Mouse (Mus musculus): ENCODE measurements around the gene Ush1g.

Ush1g gene

GRCm38 (mm10) chr11:115290919-115291318 lies 30.9 kb downstream of the Ush1g start:
- peak; percentile 55 for DNase-seq (ENCODE audit: extremely low read depth, insufficient read length, low spot score)

DNA sequence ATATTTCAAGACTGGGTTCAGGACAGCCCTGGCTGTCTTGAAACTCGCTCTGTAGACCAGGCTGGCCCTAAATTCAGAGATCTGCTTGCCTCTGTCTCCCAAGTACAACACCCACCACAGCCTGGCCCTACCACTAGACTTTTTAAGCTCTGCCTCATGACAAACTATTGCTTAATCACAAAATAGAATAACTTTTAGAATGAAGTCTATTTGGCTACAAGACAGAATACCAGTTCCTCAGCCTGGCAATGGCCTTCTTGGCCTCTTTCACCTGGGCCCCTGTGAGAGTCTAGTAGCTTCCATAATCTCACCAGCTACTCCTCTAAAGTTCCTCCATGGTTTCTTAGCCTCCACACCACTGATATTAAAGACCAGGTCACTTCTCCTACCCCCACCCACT lies 31.5 kb downstream of the Ush1g start:
- DNase-seq (ENCODE audit: extremely low read depth, insufficient read length, low spot score), result no peak

- no peak for DNase-seq (ENCODE audit: extremely low read depth, insufficient read length, low spot score)
Observed at GRCm38 (mm10) chr11:115289885-115290284, 32.0 kb downstream of the Ush1g start.

DNA sequence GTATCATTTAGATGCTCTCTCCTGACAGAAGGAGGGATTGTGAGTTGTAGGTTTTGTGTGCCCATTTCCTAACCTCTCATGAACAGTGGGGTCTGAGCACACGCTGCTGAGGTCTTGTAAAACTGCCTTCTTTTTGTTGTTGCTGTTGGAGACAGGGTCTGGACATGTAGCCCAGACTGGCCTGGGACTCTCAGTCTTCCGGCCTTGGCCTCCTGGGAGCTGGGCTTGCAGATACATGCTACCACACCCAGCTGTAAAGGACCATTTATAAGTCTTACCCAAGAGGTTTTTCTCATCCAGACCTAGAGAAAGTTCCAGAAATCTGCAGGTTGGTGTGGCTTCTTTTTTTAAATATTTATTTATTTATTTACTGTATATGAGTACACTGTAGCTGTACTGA lies 33.5 kb downstream of the Ush1g start:
- DNase-seq (ENCODE audit: extremely low read depth, insufficient read length, low spot score), result no peak

DNA sequence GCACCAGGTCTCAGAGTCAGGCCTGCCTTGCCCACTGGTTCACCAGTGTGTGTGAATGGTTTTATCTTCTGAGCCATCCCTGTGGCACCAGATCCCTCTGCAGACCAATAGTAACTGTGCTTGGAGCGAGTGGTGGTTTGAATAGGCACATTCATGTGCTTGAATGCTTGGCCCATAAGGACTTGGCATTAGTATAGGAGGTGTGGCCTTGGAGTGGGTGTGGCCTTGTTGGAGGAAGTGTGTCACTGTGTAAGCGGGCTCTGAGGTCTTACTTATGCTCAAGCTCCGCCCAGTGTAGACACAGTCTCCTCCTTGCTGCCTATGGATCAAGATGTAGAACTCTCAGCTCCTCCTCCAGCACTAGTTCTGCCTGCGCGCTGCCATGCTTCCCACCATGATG lies 34.5 kb downstream of the Ush1g start:
- no peak for DNase-seq (ENCODE audit: extremely low read depth, insufficient read length, low spot score)

GRCm38 (mm10) chr11:115286201-115286993 lies 35.4 kb downstream of the Ush1g start:
- no peak for DNase-seq (ENCODE audit: extremely low read depth, insufficient read length, low spot score)

- no peak for DNase-seq (ENCODE audit: extremely low read depth, insufficient read length, low spot score)
Observed at GRCm38 (mm10) chr11:115285282-115285681, 36.6 kb downstream of the Ush1g start.

DNA sequence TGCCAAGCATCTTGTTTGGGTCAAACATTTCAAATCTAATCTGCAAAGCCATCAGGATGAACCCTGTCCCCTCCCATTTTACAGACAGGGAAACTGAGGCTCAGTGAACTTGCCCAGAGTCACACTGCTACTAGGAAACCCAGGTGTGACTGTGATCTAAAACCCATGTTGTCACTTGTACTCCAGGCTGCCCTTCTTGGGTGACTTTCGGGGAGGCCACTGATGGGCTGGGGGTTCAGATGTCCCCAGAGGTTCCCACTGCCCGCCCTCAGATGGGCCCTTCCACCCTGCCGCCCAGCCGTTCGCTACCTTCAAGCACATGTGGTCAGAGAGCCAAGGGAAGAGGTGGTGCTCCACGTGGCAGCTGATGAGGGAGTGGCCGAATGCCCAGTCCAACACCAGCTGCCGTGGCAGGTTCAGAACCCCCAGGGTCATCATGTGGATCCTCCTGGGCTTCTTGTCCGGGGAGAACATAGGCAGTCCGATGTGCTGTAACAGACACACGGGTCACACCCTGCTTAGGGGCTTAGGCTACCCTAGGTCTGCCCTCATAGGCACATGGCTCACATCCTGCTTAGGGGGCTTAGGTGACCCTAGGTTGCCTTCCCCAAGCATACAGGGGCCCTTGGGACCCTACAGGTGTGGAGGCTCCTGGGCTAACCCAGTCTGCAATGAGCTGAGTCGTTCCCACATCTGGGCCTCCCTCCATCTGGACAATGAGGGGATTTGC lies 37.8 kb downstream of the Ush1g start:
- no peak for DNase-seq (ENCODE audit: extremely low read depth, insufficient read length, low spot score)

- DNase-seq (ENCODE audit: extremely low read depth, insufficient read length, low spot score), result no peak
Observed at GRCm38 (mm10) chr11:115283486-115283765, 38.4 kb downstream of the Ush1g start.

GRCm38 (mm10) chr11:115282723-115283485 lies 38.9 kb downstream of the Ush1g start:
- no peak for DNase-seq (ENCODE audit: extremely low read depth, insufficient read length, low spot score)

- DNase-seq (ENCODE audit: extremely low read depth, insufficient read length, low spot score), result no peak
Observed at GRCm38 (mm10) chr11:115282295-115282694, 39.5 kb downstream of the Ush1g start.

DNA sequence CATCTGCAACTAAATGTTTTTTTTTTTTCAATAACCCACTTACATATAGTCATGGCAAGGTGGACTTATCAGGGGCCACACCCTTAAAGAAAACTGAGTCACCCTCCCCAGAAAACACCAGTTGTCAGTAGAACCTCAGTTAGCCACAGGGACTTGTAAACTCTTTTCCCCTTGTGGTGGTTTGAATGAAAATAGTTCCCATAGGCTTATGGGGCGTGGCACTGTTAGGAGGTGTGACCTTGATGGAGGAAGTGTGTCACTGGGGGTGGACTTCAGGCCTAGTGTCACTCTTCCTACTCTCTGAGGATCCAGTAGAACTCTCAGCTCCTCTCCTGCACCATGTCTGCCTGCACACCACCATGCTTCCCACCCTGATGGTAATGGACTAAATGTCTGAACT lies 42.1 kb downstream of the Ush1g start:
- DNase-seq (ENCODE audit: extremely low read depth, insufficient read length, low spot score), result peak; percentile 56

DNA sequence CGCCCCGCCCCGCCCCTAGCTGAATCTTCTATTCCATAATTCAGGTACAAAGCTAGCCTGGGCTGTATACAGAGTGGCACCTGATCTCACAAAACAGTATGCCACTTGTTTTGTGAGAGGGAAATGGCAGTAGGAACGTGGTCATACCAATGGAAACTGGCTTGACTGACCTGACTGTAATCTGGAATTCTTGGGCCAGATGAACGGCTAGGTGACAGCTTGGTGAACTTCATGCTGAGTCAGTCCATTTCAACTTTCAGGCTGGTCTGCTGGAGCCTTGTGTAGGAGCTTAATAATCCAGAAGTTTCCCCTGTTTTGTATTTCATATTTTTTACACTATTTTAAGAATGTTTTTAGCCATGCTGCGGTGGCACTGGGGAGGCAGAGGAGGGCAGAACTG lies 43.7 kb downstream of the Ush1g start:
- DNase-seq (ENCODE audit: extremely low read depth, insufficient read length, low spot score), result no peak

DNA sequence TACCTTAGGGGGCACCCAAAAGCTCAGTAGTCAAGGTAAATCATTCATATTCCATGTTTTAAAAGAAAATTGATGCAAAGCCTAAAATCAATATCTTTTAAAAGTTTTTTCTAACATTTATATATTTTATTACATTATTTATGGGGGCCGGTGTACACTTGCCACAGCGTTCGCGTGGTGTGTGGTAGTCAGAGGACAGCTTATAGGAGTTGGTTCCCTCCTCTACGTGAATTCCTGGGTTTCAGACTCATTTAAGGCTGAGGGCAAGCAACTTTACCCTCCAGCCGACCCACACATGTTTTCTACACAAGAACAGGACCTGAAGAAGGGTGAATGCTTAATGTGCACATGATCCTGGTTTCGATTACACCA lies 44.3 kb downstream of the Ush1g start:
- no peak for DNase-seq (ENCODE audit: extremely low read depth, insufficient read length, low spot score)

DNA sequence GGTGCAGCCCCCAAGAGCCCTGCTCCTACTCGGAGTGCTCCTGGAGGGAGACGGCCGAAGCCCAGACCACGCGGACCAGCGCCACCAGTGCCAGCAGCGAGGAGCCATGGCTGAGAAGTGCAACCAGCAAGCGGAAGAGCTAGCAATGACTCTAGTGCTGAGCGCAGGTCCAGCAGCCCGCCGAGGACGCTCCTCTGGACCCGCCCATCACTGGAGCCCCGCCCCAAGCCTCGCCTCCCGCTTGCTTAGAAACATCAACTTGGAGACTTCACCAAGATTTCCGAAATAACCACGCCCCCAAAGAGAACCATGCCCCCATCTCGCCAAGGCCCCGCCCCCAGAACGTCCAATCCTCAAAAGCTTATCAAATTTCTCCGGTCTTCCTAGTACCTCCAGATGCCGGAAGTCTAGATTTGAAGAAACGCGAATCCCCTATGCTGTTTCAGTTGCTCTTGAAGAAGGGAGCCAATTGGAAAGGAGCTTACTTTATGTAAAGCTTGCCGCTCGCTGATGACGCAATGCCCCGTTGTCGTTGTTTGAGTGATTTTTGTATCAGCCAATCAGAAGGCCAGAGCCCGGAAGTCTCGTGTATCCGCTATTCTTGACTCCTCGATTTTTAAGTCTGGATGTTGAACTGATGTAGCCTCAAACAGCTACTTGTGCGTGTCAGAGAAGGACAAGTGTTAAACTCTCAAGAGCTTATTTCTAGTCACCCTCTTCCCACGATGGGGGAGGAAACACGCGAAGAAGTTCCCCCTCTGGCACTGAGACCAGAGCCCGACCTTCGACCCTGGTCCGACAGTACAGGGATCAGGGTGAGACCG lies 44.8 kb downstream of the Ush1g start, which contains the start of gene Fdxr:
Fdxr (minus strand) TSS at position 271 of the 824 bp plus-strand sequence.
- peak; percentile 99 for DNase-seq (ENCODE audit: extremely low read depth, insufficient read length, low spot score)

DNA sequence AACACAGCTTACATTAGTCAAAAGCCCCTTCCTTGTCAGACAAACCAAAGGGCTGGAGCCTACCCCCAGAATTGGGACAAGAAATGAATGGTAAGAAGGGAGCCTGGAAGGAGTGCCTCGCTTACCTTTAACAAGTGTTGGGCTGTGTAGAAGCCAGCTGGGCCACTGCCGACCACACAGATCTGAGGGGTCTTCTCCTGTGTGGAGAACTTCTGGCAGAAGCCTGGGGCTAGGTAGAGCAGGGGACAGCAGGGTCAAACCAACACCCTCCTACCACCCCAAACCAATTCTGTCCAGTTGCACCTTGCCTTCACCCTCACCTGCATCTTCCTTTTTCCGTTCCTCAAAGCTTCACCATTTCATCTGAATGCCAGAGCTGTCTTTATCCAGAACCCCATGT lies 45.9 kb downstream of the Ush1g start:
- DNase-seq (ENCODE audit: extremely low read depth, insufficient read length, low spot score), result no peak

GRCm38 (mm10) chr11:115275509-115275908 lies 46.3 kb downstream of the Ush1g start:
- no peak for DNase-seq (ENCODE audit: extremely low read depth, insufficient read length, low spot score)

- DNase-seq (ENCODE audit: extremely low read depth, insufficient read length, low spot score), result no peak
Observed at GRCm38 (mm10) chr11:115274771-115275170, 47.1 kb downstream of the Ush1g start.

DNA sequence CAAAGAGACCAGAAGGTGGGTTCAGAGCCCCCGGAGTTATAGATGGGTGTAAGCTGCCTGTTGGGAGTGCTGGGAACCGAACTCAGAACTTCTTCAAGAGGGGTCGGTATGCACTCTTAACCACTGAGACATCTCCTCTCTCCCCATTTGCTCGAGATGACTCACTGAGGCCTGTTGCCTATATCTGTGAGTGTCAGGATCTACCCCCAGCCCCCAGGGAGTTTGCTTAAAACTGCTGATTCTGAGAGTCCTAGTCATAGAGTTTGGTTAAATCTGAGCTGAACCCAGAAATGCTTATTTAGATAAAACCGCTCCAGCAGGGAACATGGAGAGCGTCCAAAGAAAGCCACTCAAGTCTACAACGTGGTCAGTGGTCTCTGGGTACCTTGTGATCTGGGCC lies 47.7 kb downstream of the Ush1g start:
- no peak for DNase-seq (ENCODE audit: extremely low read depth, insufficient read length, low spot score)

DNA sequence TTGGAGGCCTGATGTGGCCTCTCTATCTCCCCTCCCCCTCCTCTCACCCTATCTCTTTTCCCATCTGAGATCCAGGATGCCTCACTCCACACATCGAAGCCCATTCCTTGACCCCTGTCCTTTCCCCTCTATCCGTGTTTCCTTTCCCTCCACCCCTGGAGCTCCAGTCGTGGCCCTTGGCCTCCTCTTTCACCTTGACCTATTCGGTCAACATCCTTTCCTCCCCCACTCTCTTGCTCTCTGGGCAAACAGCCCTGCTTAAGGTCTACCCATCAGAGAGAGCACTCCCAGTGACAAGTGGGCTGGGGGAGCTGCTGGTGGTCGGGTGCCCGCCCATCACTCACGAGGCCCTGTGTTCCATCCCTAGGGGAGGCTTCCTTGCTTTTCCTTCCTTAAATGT lies 48.1 kb downstream of the Ush1g start:
- DNase-seq (ENCODE audit: extremely low read depth, insufficient read length, low spot score), result no peak
